Mouse (Mus musculus) lung, adult 2 months (tissue): ENCODE measurements around the gene Mybl2.

Source experiments
- CTCF ChIP-seq: fragments of 200-500 bp; IDR thresholded peaks from 2 replicates; pipeline ENCODE4 v1.5.1; 2011; ENCODE audit warnings: mild to moderate bottlenecking, low read length, control low read depth; ENCODE audit not compliant: insufficient read depth
- POLR2A ChIP-seq: fragments of 200-500 bp; IDR thresholded peaks from 2 replicates; pipeline ENCODE4 v1.6.1; 2011; ENCODE audit warnings: low read depth, mild to moderate bottlenecking, control low read depth, low read length, borderline replicate concordance; ENCODE audit errors: extremely low read depth

- TF ChIP-seq POLR2A (no peak), CTCF (no peak)
Observed at GRCm38 (mm10) chr2:163032622-163033021, 21.9 kb upstream of the Mybl2 start.
